Mouse (Mus musculus) limb, embryonic 11.5 days (tissue): ENCODE results near the gene Robo2. TPM values are rescaled to one million over a fixed set of nuclear protein-coding genes. Genes with fewer than 3 reads are reported as not detected.
"Not testable (repeated sequence)": the region's sequence is repeated elsewhere in the genome, so short reads cannot be mapped to it uniquely, and the experiment has no call there.

Source experiments
- ATAC-seq: fragments of 200-750 bp; cut with Nextera tagmentation; 2 replicates; pipeline ENCODE4 v1.8.0; 2017; ENCODE audit warnings: low read depth; ENCODE audit not compliant: insufficient number of reproducible peaks, low FRiP score, low TSS enrichment
- DNase-seq: peaks from one replicate; pipeline ENCODE4 v3.0.0-alpha.2; 2015; ENCODE audit warnings: low spot score
- H3K27ac ChIP-seq: fragments of 300-500 bp; sonication (generic); replicated peaks from 2 replicates; pipeline ENCODE4 v1.5.1; 2014; ENCODE audit warnings: low read depth, mild to moderate bottlenecking, low read length
- H3K27me3 ChIP-seq: fragments of 300-500 bp; sonication (generic); 2 replicates; pipeline ENCODE4 v1.6.1; 2014; ENCODE audit warnings: mild to moderate bottlenecking, low read length, mixed read lengths; ENCODE audit not compliant: control insufficient read depth, insufficient read depth
- H3K36me3 ChIP-seq: fragments of 300-500 bp; sonication (generic); 2 replicates; pipeline ENCODE4 v1.6.1; 2014; ENCODE audit warnings: mild to moderate bottlenecking, low read length, moderate library complexity, mixed read lengths; ENCODE audit not compliant: control insufficient read depth, insufficient read depth
- H3K4me1 ChIP-seq: fragments of 300-500 bp; sonication (generic); 2 replicates; pipeline ENCODE4 v1.6.1; 2014; ENCODE audit warnings: low read length, mixed read lengths; ENCODE audit not compliant: control insufficient read depth, insufficient read depth
- H3K4me2 ChIP-seq: fragments of 300-500 bp; sonication (generic); 2 replicates; pipeline ENCODE4 v1.6.1; 2014; ENCODE audit warnings: low read depth, mild to moderate bottlenecking, moderate library complexity; ENCODE audit not compliant: severe bottlenecking
- H3K4me3 ChIP-seq: fragments of 300-500 bp; sonication (generic); 2 replicates; pipeline ENCODE4 v1.5.1; 2014; ENCODE audit warnings: low read depth, low read length
- H3K9ac ChIP-seq: fragments of 300-500 bp; sonication (generic); 2 replicates; pipeline ENCODE4 v1.6.1; 2014; ENCODE audit warnings: mild to moderate bottlenecking, low read length
- H3K9me3 ChIP-seq: fragments of 300-500 bp; sonication (generic); 2 replicates; pipeline ENCODE4 v1.6.1; 2016; ENCODE audit warnings: low read length; ENCODE audit not compliant: control insufficient read depth
- WGBS: fragments of 180-500 bp; shearing (Covaris S2); extraction: QIAGEN DNeasy Blood & Tissue Kit; methylation state at CpG from one replicate; pipeline ENCODE4 v1.1.7; 2014; 5-methylcytosine and 5-hydroxymethylcytosine counted together
- polyA plus RNA-seq: library from polyadenylated mRNA; unstranded; fragments of >200 nt; fragmentation: Nextera tagmentation; extraction: Ambion mirVana; gene quantifications from 2 replicates; pipeline ENCODE4 v1.2.1, GENCODE M21; 2014

Gene Robo2
- polyA plus RNA-seq, 1 experiment from 2014 or later: 102 TPM

DNA sequence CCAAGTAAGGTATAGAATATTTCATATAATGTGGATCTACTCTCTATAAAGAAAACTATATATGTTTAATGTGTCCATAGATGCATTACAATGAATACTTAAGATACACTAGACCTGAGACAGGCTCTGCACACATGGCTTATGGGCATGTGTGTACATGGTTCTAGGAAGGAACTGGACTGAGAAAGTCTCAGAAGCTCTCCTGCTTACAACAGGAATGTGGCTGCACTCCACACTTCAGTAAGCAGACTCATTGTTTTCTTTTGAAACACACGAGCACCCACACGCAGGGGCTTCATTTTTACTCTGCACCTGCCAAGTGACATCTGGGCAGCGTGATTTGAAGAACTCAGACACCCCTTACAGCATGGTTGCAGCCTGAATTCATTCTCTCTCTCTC lies 364.4 kb downstream of the Robo2 start:
- Histone ChIP-seq H3K4me2 (no peak overlapping the region), H3K4me3 (no peak overlapping the region), H3K36me3 (no peaks in the 10 kb centered on the region), H3K27ac (no peak overlapping the region), H3K9ac (no peak overlapping the region), H3K27me3 (no peaks in the 10 kb centered on the region), H3K4me1 (no peaks in the 10 kb centered on the region), H3K9me3 (no peaks in the 10 kb centered on the region)
- ATAC-seq (no peak), DNase-seq (no peak)
- 66% methylated on average over 3 of the region's 3 CpGs for WGBS

DNA sequence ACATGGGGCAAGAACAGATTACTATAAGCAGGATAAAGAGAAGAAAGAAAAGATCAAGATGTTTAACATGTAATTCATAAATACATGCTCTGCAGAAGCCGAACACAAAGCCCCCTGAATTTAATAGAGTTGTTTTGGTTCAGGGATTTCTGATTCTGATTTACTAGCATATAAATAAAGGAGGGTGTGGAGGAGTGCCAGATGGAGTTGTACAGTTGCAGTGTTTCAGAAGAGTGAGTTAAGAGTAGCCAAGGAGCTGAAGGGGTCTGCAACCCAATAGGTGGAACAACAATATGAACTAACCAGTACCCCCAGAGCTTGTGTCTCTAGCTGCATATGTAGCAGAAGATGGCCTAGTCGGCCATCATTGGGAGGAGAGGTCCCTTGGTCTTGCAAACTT lies 370.8 kb downstream of the Robo2 start:
- not testable (repeated sequence) for H3K9me3 ChIP-seq, H3K9ac ChIP-seq, H3K27ac ChIP-seq, H3K4me2 ChIP-seq, H3K4me3 ChIP-seq, H3K4me1 ChIP-seq, H3K36me3 ChIP-seq, H3K27me3 ChIP-seq, DNase-seq, ATAC-seq
- WGBS: 94% methylated on average over 2 of the region's 2 CpGs

DNA sequence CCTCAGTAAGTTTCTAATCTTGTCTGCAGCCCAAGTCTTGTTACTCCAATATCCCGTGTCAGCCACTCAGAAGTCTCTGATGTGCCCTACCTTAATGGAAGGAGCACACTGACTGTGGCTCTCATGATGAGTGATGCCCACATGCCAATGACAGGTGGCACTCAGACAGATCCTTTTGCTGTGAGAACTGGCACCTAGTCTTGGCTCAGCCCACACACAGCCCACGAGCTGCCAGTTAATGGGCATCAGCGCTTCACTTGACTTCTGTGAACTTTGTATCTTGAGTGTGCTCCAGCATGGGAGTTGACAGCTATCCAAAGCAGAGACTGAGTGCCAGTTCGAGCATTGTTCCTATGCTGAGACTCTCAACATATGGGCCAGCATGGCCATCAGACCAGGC lies 383.8 kb downstream of the Robo2 start:
- Histone ChIP-seq H3K4me2 (no peak overlapping the region), H3K4me1 (no peaks in the 10 kb centered on the region), H3K9me3 (no peaks in the 10 kb centered on the region), H3K36me3 (no peaks in the 10 kb centered on the region), H3K9ac (no peak overlapping the region), H3K4me3 (no peak overlapping the region), H3K27ac (no peak overlapping the region), H3K27me3 (no peaks in the 10 kb centered on the region)
- no peak for DNase-seq
- WGBS: 71% methylated on average over 4 of the region's 4 CpGs
- ATAC-seq: no peak

DNA sequence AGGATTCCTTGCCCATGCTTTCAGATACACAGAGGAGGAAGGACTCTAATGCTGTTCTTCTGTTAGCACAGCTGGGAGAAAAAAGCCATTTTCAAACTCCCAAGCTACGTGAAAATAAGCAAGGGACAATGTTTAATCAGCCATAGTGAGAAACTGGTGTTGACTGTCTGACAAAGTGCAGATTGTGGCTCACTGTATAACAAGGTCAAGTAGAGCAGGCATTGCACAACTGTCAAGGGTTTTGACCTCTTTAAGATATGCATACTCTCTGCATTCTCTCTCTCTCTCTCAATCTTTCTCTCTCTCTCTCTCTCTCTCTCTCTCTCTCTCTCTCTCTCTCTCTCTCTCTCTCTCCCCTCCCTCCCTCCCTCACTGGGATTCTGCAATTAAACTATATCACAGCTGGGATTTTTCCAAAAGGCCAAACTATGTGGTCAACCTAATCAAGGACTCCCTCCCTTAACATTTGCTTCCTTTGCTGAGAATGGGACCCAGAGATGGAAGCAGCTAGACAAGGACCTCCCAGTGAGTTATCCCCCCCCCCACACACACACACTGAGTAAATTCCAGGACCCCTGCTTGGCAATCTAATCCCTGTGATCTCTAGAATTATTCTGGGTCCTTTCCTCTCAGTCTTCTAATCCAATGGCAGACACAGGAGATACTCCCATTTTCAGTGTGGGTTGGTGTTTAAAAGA lies 389.2 kb downstream of the Robo2 start:
- DNase-seq: no peak
- H3K9me3 ChIP-seq: no peaks in the 10 kb centered on the region

DNA sequence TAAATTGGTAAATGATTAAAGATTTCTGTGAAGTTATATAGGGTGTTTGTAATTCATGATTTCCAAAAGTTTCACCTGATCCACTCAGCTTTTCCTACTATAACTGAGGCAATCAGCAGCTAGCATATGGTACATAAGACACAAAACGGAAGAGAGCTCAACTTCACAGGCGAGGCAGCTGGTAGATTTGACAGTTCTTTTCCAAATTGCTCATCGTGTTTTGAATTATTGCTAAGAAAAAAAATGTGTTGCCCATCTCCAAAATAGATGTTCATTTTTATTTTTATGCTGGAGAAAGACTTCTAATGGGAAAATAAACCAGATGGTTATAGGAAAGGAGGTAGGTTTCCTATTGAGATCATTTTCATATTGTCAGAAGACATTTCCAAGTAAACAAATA lies 405.9 kb downstream of the Robo2 start:
- no peak overlapping the region for H3K9ac ChIP-seq
- H3K27ac ChIP-seq: no peak overlapping the region
- no peaks in the 10 kb centered on the region for H3K4me1 ChIP-seq
- no peak overlapping the region for H3K4me2 ChIP-seq
- no peak for ATAC-seq
- H3K27me3 ChIP-seq: no peaks in the 10 kb centered on the region
- no peaks in the 10 kb centered on the region for H3K9me3 ChIP-seq
- no peak for DNase-seq
- H3K36me3 ChIP-seq: no peaks in the 10 kb centered on the region
- no peak overlapping the region for H3K4me3 ChIP-seq
- 83% methylated on average over 3 of the region's 3 CpGs for WGBS

More for the DNA sequence above, 389.2 kb downstream of the Robo2 start:
- Histone ChIP-seq H3K27ac (no peak overlapping the region), H3K9ac (no peak overlapping the region), H3K36me3 (no peaks in the 10 kb centered on the region), H3K4me1 (no peaks in the 10 kb centered on the region), H3K4me2 (no peak overlapping the region), H3K4me3 (no peak overlapping the region), H3K27me3 (no peaks in the 10 kb centered on the region)
- ATAC-seq: no peak
- 46% methylated on average over 1 of the region's 1 CpGs for WGBS

DNA sequence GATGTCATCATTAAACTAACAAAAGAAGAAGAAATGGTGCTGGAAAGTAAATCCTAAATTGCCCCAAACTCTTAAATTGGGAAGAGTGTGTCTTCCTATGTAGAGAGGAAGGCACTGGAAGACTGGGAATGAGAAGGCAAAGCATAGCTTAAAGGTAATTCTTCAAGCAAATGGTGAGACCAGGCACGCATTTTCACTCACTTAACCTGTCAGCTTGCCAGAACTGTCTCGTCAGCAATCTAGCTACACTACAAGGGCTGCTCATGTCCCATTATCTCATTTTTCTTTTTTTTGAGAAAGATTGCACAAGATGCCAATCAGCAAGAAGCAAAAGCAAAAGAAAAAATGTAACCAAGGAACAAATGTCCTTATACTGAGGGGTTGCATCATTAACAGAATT lies 410.3 kb downstream of the Robo2 start:
- 54% methylated on average over 2 of the region's 2 CpGs for WGBS
- H3K9me3 ChIP-seq: no peaks in the 10 kb centered on the region
- H3K27me3 ChIP-seq: no peaks in the 10 kb centered on the region
- H3K4me3 ChIP-seq: no peak overlapping the region
- H3K4me2 ChIP-seq: no peak overlapping the region
- ATAC-seq: no peak
- no peak overlapping the region for H3K9ac ChIP-seq
- no peak for DNase-seq
- no peaks in the 10 kb centered on the region for H3K4me1 ChIP-seq
- H3K27ac ChIP-seq: no peak overlapping the region
- no peaks in the 10 kb centered on the region for H3K36me3 ChIP-seq

DNA sequence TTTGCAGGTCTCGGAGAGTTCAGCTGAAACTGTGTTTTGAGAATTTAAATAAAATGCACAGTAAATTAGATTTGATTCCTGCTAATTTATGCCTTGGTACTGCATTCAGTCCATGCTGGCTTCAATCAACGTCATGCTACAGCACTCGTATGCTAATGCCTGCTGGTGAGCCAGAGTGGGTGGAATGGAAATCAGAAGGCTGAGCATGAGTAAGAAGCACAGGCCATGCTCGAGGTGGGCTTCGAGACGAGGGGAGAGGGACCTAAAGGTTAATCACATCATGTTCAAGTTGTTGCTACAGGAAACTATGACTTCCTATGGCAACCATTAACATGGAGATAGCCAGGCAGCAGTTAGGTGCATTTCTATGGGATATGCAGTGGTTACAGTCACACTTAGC lies 420.4 kb downstream of the Robo2 start:
- no peaks in the 10 kb centered on the region for H3K9me3 ChIP-seq
- 72% methylated on average over 6 of the region's 6 CpGs for WGBS
- no peak overlapping the region for H3K4me2 ChIP-seq
- H3K4me3 ChIP-seq: no peak overlapping the region
- H3K9ac ChIP-seq: no peak overlapping the region
- H3K4me1 ChIP-seq: no peaks in the 10 kb centered on the region
- H3K36me3 ChIP-seq: no peaks in the 10 kb centered on the region
- DNase-seq (no peak), ATAC-seq (no peak)
- H3K27ac ChIP-seq: no peak overlapping the region
- no peaks in the 10 kb centered on the region for H3K27me3 ChIP-seq

DNA sequence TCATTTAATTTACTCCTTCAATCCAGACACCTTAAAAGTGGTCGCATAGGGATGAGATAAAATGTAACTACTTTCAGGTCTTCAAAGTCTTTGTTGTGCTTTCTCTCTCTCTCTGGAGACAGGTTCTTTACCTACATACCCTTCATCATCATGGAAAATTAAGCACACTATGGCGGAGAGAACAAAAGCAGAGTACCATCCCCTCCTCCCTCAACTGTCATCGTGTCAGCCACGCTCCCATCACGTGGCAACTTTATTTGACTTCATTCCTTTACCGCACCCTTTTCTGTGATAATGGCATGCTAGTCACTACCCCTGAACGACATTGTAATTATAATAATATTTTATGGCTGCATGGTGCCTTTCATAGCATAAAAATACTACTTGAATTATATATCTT lies 442.1 kb downstream of the Robo2 start:
- H3K27me3 ChIP-seq: no peaks in the 10 kb centered on the region
- no peak overlapping the region for H3K4me2 ChIP-seq
- no peaks in the 10 kb centered on the region for H3K9me3 ChIP-seq
- no peak overlapping the region for H3K9ac ChIP-seq
- ATAC-seq (no peak), DNase-seq (no peak)
- H3K27ac ChIP-seq: no peak overlapping the region
- peaks cover 1% of the 10 kb centered on the region; the same call in 1 of the 2 replicates for H3K4me1 ChIP-seq
- 90% methylated on average over 7 of the region's 7 CpGs for WGBS
- H3K36me3 ChIP-seq: no peaks in the 10 kb centered on the region
- H3K4me3 ChIP-seq: no peak overlapping the region

DNA sequence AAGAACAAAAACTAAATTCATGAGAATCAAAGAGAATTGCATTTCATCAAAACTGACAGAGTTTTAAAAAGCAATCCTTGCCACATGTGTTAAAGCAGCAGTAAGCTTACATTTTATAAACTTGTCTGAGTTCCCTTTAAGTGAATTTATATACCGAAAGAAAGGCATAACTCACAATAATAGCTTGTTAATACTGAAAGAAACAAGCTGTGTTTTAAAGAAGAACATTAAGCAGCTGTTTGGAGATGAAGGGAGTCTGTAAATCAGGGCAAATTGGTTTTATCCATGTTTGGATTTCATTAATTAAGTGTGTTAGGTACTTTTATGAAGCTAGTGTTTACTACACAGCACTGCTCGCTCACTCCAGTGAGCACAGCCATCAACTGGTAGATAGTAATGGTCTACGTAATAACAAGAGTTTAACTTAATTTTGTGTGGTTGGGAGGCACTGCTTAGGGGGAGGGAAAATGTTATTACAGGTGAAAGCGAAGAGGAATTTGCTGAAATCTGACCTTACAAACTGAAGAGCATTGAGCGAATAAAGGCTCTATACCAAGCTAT lies 447.2 kb downstream of the Robo2 start:
- Histone ChIP-seq H3K4me1 (peaks cover 3% of the 10 kb centered on the region; the same call in 1 of the 2 replicates), H3K4me2 (no peak overlapping the region), H3K4me3 (no peak overlapping the region), H3K27ac (no peak overlapping the region), H3K9ac (no peak overlapping the region), H3K36me3 (no peaks in the 10 kb centered on the region), H3K9me3 (no peaks in the 10 kb centered on the region), H3K27me3 (no peaks in the 10 kb centered on the region)
- WGBS: 29% methylated on average over 5 of the region's 5 CpGs
- ATAC-seq (peak; percentile 73), DNase-seq (no peak)
